Mouse (Mus musculus) midbrain, embryonic 15.5 days (tissue): ENCODE results near the gene Klrd1. TPM values are rescaled to one million over a fixed set of nuclear protein-coding genes. Genes with fewer than 3 reads are reported as not detected.
"Not testable (repeated sequence)": the region's sequence is repeated elsewhere in the genome, so short reads cannot be mapped to it uniquely, and the experiment has no call there.

Source experiments
- ATAC-seq: fragments of 200-750 bp; cut with Nextera tagmentation; replicated peaks from 2 replicates; pipeline ENCODE4 v1.8.0; 2017; ENCODE audit warnings: moderate TSS enrichment
- H3K27ac ChIP-seq: fragments of 300-500 bp; sonication (generic); 2 replicates; pipeline ENCODE4 v1.5.1; 2015; ENCODE audit warnings: mild to moderate bottlenecking, inconsistent platforms
- H3K27me3 ChIP-seq: fragments of 300-500 bp; sonication (generic); replicated peaks from 2 replicates; pipeline ENCODE4 v1.6.1; 2015; ENCODE audit warnings: inconsistent platforms
- H3K36me3 ChIP-seq: fragments of 300-500 bp; sonication (generic); replicated peaks from 2 replicates; pipeline ENCODE4 v1.6.1; 2015; ENCODE audit warnings: inconsistent platforms
- H3K4me1 ChIP-seq: fragments of 300-500 bp; sonication (generic); 2 replicates; pipeline ENCODE4 v1.6.1; 2015; ENCODE audit warnings: inconsistent platforms
- H3K4me2 ChIP-seq: fragments of 300-500 bp; sonication (generic); 2 replicates; pipeline ENCODE4 v1.6.1; 2015; ENCODE audit warnings: inconsistent platforms, mild to moderate bottlenecking, moderate library complexity
- H3K4me3 ChIP-seq: fragments of 300-500 bp; sonication (generic); 2 replicates; pipeline ENCODE4 v1.5.1; 2015; ENCODE audit warnings: mild to moderate bottlenecking, inconsistent platforms
- H3K9ac ChIP-seq: fragments of 300-500 bp; sonication (generic); 2 replicates; pipeline ENCODE4 v1.6.1; 2015; ENCODE audit warnings: mild to moderate bottlenecking, inconsistent platforms
- H3K9me3 ChIP-seq: fragments of 300-500 bp; sonication (generic); 2 replicates; pipeline ENCODE4 v1.6.1; 2016; ENCODE audit warnings: inconsistent platforms
- WGBS: fragments of 180-500 bp; shearing (Covaris S2); methylation state at CpG from one replicate; pipeline ENCODE4 v1.1.7; 2015; ENCODE audit warnings: mixed read lengths; 5-methylcytosine and 5-hydroxymethylcytosine counted together
- polyA plus RNA-seq: library from polyadenylated mRNA; unstranded; fragments of >200 nt; fragmentation: Nextera tagmentation; extraction: Ambion mirVana; gene quantifications from 2 replicates; pipeline ENCODE4 v1.2.1, GENCODE M21; 2015

Gene Klrd1
- polyA plus RNA-seq, 1 experiment from 2014 or later: not detected

- WGBS: 62% methylated on average over 4 of the region's 4 CpGs
- no peaks in the 10 kb centered on the region for H3K27me3 ChIP-seq
- no peak overlapping the region for H3K4me2 ChIP-seq
- no peaks in the 10 kb centered on the region for H3K9me3 ChIP-seq
- H3K4me3 ChIP-seq: no peak overlapping the region
- ATAC-seq: no peak
- H3K27ac ChIP-seq: no peak overlapping the region
- H3K9ac ChIP-seq: no peak overlapping the region
- H3K36me3 ChIP-seq: no peaks in the 10 kb centered on the region
- H3K4me1 ChIP-seq: no peaks in the 10 kb centered on the region
Measured at GRCm38 (mm10) chr6:129581274-129581673, 10.3 kb upstream of the Klrd1 start.

- H3K27ac ChIP-seq: no peak overlapping the region
- no peak for ATAC-seq
- WGBS: 88% methylated on average over 4 of the region's 4 CpGs
Measured at GRCm38 (mm10) chr6:129581896-129582295, 9.7 kb upstream of the Klrd1 start.

GRCm38 (mm10) chr6:129583014-129583413 lies 8.6 kb upstream of the Klrd1 start:
- H3K27ac ChIP-seq: no peak overlapping the region
- H3K27me3 ChIP-seq: no peaks in the 10 kb centered on the region
- 77% methylated on average over 3 of the region's 3 CpGs for WGBS
- H3K4me3 ChIP-seq: no peak overlapping the region
- ATAC-seq: no peak
- H3K9ac ChIP-seq: no peak overlapping the region
- no peaks in the 10 kb centered on the region for H3K36me3 ChIP-seq
- H3K9me3 ChIP-seq: no peaks in the 10 kb centered on the region
- H3K4me2 ChIP-seq: no peak overlapping the region
- no peaks in the 10 kb centered on the region for H3K4me1 ChIP-seq

More at GRCm38 (mm10) chr6:129581896-129582295, 9.7 kb upstream of the Klrd1 start:
- Histone ChIP-seq H3K4me3 (no peak overlapping the region), H3K27me3 (no peaks in the 10 kb centered on the region), H3K9me3 (no peaks in the 10 kb centered on the region), H3K36me3 (no peaks in the 10 kb centered on the region), H3K4me2 (no peak overlapping the region), H3K4me1 (no peaks in the 10 kb centered on the region), H3K9ac (no peak overlapping the region)

GRCm38 (mm10) chr6:129608372-129608771 lies 16.8 kb downstream of the Klrd1 start:
- H3K36me3 ChIP-seq: no peaks in the 10 kb centered on the region
- no peak overlapping the region for H3K9ac ChIP-seq
- no peak overlapping the region for H3K4me3 ChIP-seq
- no peaks in the 10 kb centered on the region for H3K9me3 ChIP-seq
- no peak for ATAC-seq
- H3K27me3 ChIP-seq: no peaks in the 10 kb centered on the region
- no peak overlapping the region for H3K27ac ChIP-seq
- H3K4me2 ChIP-seq: no peak overlapping the region
- H3K4me1 ChIP-seq: no peaks in the 10 kb centered on the region

- Histone ChIP-seq H3K4me2 (no peak within 1 kb of the TSS), H3K4me3 (no peak within 1 kb of the TSS), H3K36me3 (no peaks in the 10 kb centered on the region), H3K9me3 (no peaks in the 10 kb centered on the region), H3K27me3 (no peaks in the 10 kb centered on the region), H3K4me1 (no peaks in the 10 kb centered on the region), H3K27ac (no peak within 1 kb of the TSS), H3K9ac (no peak within 1 kb of the TSS)
- 83% methylated on average over 4 of the region's 4 CpGs for WGBS
- ATAC-seq: no peak
Measured at GRCm38 (mm10) chr6:129623735-129624134, 32.2 kb downstream of the Klrd1 start, which contains the start of gene Klrk1. Klrk1 (minus strand) TSS chr6:129623864.

- not testable (repeated sequence) for H3K27me3 ChIP-seq, ATAC-seq, H3K36me3 ChIP-seq, H3K4me2 ChIP-seq, H3K4me1 ChIP-seq, H3K9ac ChIP-seq, H3K27ac ChIP-seq, H3K9me3 ChIP-seq, H3K4me3 ChIP-seq
- 83% methylated on average over 2 of the region's 2 CpGs for WGBS
Measured at GRCm38 (mm10) chr6:129631046-129631445, 39.5 kb downstream of the Klrd1 start.

- not testable (repeated sequence) for ATAC-seq, H3K9ac ChIP-seq, H3K4me2 ChIP-seq, H3K27ac ChIP-seq, H3K27me3 ChIP-seq, H3K36me3 ChIP-seq, H3K4me1 ChIP-seq, H3K9me3 ChIP-seq, H3K4me3 ChIP-seq
- 88% methylated on average over 3 of the region's 3 CpGs for WGBS
Measured at GRCm38 (mm10) chr6:129643237-129643636, 51.7 kb downstream of the Klrd1 start, which contains the start of gene Klrc3. Klrc3 (minus strand) TSS chr6:129643337.

GRCm38 (mm10) chr6:129644054-129644453 lies 52.5 kb downstream of the Klrd1 start:
- WGBS: 100% methylated on average over 2 of the region's 3 CpGs
- H3K4me2 ChIP-seq, ATAC-seq, H3K4me3 ChIP-seq, H3K9me3 ChIP-seq, H3K4me1 ChIP-seq, H3K27me3 ChIP-seq, H3K36me3 ChIP-seq, H3K9ac ChIP-seq, H3K27ac ChIP-seq: not testable (repeated sequence)

Other genes starting within 250 kb of the Klrd1 start
- gene Clec12a, start 249.1 kb upstream of the Klrd1 start, polyA plus RNA-seq: 0.17 and 0.38 TPM in 2 replicates
- gene Clec12b, start 205.9 kb upstream of the Klrd1 start, polyA plus RNA-seq: 0.14 and 0.37 TPM in 2 replicates
- gene Clec1b, start 194.5 kb upstream of the Klrd1 start, polyA plus RNA-seq: 0.97 and 1.6 TPM in 2 replicates
- gene Clec9a, start 182.9 kb upstream of the Klrd1 start, polyA plus RNA-seq: 0.19 and 0.35 TPM in 2 replicates
- gene Clec1a, start 139.8 kb upstream of the Klrd1 start, polyA plus RNA-seq: 1.6 TPM in 2 replicates
- not detected in 2 replicates for gene Olr1, start 84.6 kb upstream of the Klrd1 start, polyA plus RNA-seq
- 0.32 TPM in 1 of 2 replicates, not detected in the other for gene Tmem52b, start 79.2 kb upstream of the Klrd1 start, polyA plus RNA-seq
- 201 TPM in 2 replicates for gene Gabarapl1, start 58.6 kb upstream of the Klrd1 start, polyA plus RNA-seq
- gene Klre1, start 13.9 kb upstream of the Klrd1 start, polyA plus RNA-seq: not detected in 2 replicates
- 0.26 and 0.31 TPM in 2 replicates for gene Klrk1, start 32.1 kb downstream of the Klrd1 start, polyA plus RNA-seq
- not detected in 2 replicates for gene Klrc3, start 51.6 kb downstream of the Klrd1 start, polyA plus RNA-seq
- gene Klrc2, start 68.9 kb downstream of the Klrd1 start, polyA plus RNA-seq: not detected in 2 replicates
- not detected in 2 replicates for gene Klrc1, start 87.2 kb downstream of the Klrd1 start, polyA plus RNA-seq
- gene Klri1, start 125.3 kb downstream of the Klrd1 start, polyA plus RNA-seq: not detected in 2 replicates
- not detected in 2 replicates for gene Klri2, start 148.7 kb downstream of the Klrd1 start, polyA plus RNA-seq
- gene Gm156, start 192.5 kb downstream of the Klrd1 start, polyA plus RNA-seq: not detected in 2 replicates